Comparison of ENCODE assay signal across 8 mouse cellular contexts in genomic region chr7:113774039-113774438, GRCm38 (mm10). TPM values are rescaled to one million over a fixed set of nuclear protein-coding genes. Genes with fewer than 3 reads are reported as not detected.
A peak's percentile ranks its signal among the peaks of the same experiment; 100 is the strongest.
DNase-seq lines count a peak whose midpoint lies in the region; ATAC-seq lines count a peak whose summit lies in the region.

No protein-coding gene starts in this region.

- ATAC-seq in megakaryocyte, adult 5-6 weeks (ENCODE audit: poor library complexity, severe bottlenecking) = peak; percentile 53
- ATAC-seq in erythroblast, adult 5-6 weeks (replicated peaks; ENCODE audit: low FRiP score, poor library complexity, severe bottlenecking) = no peak

- intact Hi-C loops in heart, postnatal 10 days (cut with DNase I) = no loop called here

- DNase-seq in CD4-positive, CD25-positive, alpha-beta regulatory T cell, adult 2 months (ENCODE audit: low read depth, low spot score) = peak; percentile 68
- peak; percentile 51 to 53 for DNase-seq in adrenal gland, adult 18-20 months (ENCODE audit: low spot score in 2 of 2)
- DNase-seq in embryo, embryonic 9.5 days (ENCODE audit: extremely low spot score) = peak; percentile 69
- DNase-seq in heart, postnatal 10 days = peak; percentile 65 to 67
- DNase-seq in kidney, postnatal 36 days = peak; percentile 68 to 85
- DNase-seq in right cerebral cortex, postnatal 25 days = peak; percentile 28

RNA-seq across cellular contexts. Expression of gene Spon1, which starts 8.2 kb away (rescaled TPM):
- total RNA-seq in adrenal gland, adult 18-20 months (2021) = 10 to 100 TPM in 1 of 2 experiments, 1 to 10 TPM in 1; 9.6 to 12.6 TPM
- total RNA-seq in heart, postnatal 10 days (2021) = 10 to 100 TPM; 14.5 to 17.5 TPM
- 0.13 TPM in 1 of 2 replicates, not detected in the other for total RNA-seq in megakaryocyte, adult 5-6 weeks (2015)
- 0.04 and 0.22 TPM in 2 replicates for total RNA-seq in megakaryocyte, adult 5-6 weeks (2017)
- not detected in 2 replicates for total RNA-seq in erythroblast, adult 5-6 weeks (2015; ENCODE audit: low replicate concordance)
- total RNA-seq in erythroblast, adult 5-6 weeks (2017; ENCODE audit: low replicate concordance) = 0.14 and 0.17 TPM in 2 replicates

Comparison
In these comparisons a context has a peak if more than half of its experiments do, and no peak if none do; other contexts are left out.
1. RNA of gene Spon1, which starts 8.2 kb away (total RNA-seq): 14.5 to 17.5 TPM in heart, postnatal 10 days and 9.6 to 12.6 TPM in adrenal gland, adult 18-20 months; 0.04 to 0.22 TPM in megakaryocyte, adult 5-6 weeks and 0.14 to 0.17 TPM in erythroblast, adult 5-6 weeks; every median in the first group is over 4 times any median in the second.
2. Peak in every context shown above with its lines, with median percentiles within 50 percentile points of each other: DNase-seq.